Mouse (Mus musculus): Measurements from ENCODE around the gene Gja8. TPM values are rescaled to one million over a fixed set of nuclear protein-coding genes. Genes with fewer than 3 reads are reported as not detected.

The Gja8 gene
- not detected for polyA plus RNA-seq (2015; fragmentation: Illumina TruSeq; extraction: RNeasy Lipid Tissue Mini Kit (QIAGEN cat#74804); ENCODE audit: insufficient read depth, low read depth, low replicate concordance)

DNA sequence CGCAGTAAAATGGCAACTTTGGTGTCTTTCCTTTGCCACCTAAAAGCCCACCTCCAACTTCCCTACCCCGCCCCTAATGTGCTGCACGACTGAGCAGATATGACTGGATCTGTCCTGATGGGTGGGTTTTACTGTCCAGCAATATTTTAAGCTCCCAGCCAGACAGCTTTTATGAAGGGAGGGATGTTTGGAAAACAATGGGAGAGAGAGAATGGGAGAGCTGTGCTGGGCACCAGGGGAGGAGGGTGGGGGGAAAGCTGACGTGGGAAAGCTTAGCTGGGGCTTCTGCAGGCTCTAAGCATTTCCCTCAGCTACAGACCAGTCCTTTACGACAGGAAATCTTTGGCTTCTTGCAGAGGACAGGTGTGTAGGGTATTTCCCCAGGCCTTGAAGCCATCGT is at the start of gene Gja8:
Gja8 (minus strand) TSS at position 101 of the 400 bp plus-strand sequence.

DNA sequence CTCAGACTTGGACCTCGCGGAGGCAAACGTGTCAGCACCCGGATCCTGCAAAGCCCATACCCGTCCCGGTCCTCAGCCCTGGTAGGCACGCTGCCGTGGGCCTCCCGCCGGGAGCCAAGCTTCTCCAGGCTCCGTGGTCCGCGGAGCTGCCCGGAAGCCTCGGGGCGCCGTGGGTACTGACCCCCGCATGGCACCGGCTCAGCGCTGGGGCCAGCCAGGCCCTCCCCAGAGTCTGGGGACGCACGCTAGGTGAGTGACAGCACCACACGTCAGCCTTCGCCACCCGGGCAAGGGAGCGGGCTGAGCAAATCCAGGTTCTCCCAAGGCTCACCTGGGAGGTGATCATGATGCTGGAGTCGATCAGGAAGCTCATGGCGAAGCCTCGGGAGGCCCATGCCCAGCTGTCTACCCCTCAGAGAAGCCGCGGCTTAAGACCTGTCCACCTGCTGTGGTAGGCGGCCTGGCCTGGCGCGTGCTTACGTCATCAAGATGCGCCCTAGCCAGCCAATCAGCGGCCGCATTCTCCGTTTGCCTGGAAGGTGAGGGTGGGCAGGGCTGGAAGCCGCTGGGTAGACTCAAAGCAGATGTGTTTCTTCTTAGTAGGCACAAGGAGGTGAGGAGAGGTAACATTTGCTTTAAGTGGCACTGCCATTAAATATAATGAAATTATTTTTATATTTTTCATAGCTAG is 20.8 kb downstream of the Gja8 start, which contains the start of gene Gpr89:
Gpr89 (minus strand) TSS at position 496 of the 691 bp plus-strand sequence.

DNA sequence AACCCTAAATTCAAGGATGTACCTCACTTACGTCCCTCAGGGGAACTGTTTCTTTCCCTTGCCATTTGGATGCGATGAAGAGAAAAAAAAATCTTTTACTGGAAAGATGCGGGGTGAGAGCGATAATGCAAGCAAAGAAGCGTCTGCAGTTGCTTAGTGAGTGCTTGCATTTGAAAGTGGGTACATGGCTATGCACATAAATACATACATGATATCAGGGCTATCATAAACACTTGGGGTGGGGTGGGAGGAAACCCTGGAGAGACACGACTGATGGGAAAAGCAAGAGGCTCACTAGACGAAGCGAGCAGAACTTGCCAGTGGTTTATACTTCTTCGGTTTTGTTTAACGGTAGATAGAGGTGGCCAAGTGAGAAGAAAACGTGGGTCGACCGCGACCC is 21.4 kb downstream of the Gja8 start, which contains the start of gene Gja5:
Gja5 (plus strand) TSS at position 301 of the 400 bp plus-strand sequence.

Other genes with a start within 250 kb of the Gja8 start
- gene Pias3, start 229.6 kb downstream of the Gja8 start, polyA plus RNA-seq (2015; fragmentation: Illumina TruSeq; extraction: RNeasy Lipid Tissue Mini Kit (QIAGEN cat#74804); ENCODE audit: insufficient read depth, low read depth, low replicate concordance): 12.7 TPM
- gene Nudt17, start 217.5 kb downstream of the Gja8 start, polyA plus RNA-seq (2015; fragmentation: Illumina TruSeq; extraction: RNeasy Lipid Tissue Mini Kit (QIAGEN cat#74804); ENCODE audit: insufficient read depth, low read depth, low replicate concordance): 2.9 TPM
- gene Polr3c, start 198.4 kb downstream of the Gja8 start, polyA plus RNA-seq (2015; fragmentation: Illumina TruSeq; extraction: RNeasy Lipid Tissue Mini Kit (QIAGEN cat#74804); ENCODE audit: insufficient read depth, low read depth, low replicate concordance): 6.0 TPM
- 5.8 TPM for gene Rnf115, start 198.4 kb downstream of the Gja8 start, polyA plus RNA-seq (2015; fragmentation: Illumina TruSeq; extraction: RNeasy Lipid Tissue Mini Kit (QIAGEN cat#74804); ENCODE audit: insufficient read depth, low read depth, low replicate concordance)
- not detected for gene Pdzk1, start 96.7 kb downstream of the Gja8 start, polyA plus RNA-seq (2015; fragmentation: Illumina TruSeq; extraction: RNeasy Lipid Tissue Mini Kit (QIAGEN cat#74804); ENCODE audit: insufficient read depth, low read depth, low replicate concordance)
- not detected for gene Cd160, start 96.7 kb downstream of the Gja8 start, polyA plus RNA-seq (2015; fragmentation: Illumina TruSeq; extraction: RNeasy Lipid Tissue Mini Kit (QIAGEN cat#74804); ENCODE audit: insufficient read depth, low read depth, low replicate concordance)
- 3.8 TPM for gene Gja5, start 21.3 kb downstream of the Gja8 start, polyA plus RNA-seq (2015; fragmentation: Illumina TruSeq; extraction: RNeasy Lipid Tissue Mini Kit (QIAGEN cat#74804); ENCODE audit: insufficient read depth, low read depth, low replicate concordance)
- gene Gpr89, start 20.7 kb downstream of the Gja8 start, polyA plus RNA-seq (2015; fragmentation: Illumina TruSeq; extraction: RNeasy Lipid Tissue Mini Kit (QIAGEN cat#74804); ENCODE audit: insufficient read depth, low read depth, low replicate concordance): 4.3 TPM
- 20.1 TPM for gene Acp6, start 232.8 kb upstream of the Gja8 start, polyA plus RNA-seq (2015; fragmentation: Illumina TruSeq; extraction: RNeasy Lipid Tissue Mini Kit (QIAGEN cat#74804); ENCODE audit: insufficient read depth, low read depth, low replicate concordance)

Measured in pancreas, adult 10 weeks (tissue).